Mouse (Mus musculus): Measurements from ENCODE around the gene Hyal3.

The Hyal3 gene

DNA sequence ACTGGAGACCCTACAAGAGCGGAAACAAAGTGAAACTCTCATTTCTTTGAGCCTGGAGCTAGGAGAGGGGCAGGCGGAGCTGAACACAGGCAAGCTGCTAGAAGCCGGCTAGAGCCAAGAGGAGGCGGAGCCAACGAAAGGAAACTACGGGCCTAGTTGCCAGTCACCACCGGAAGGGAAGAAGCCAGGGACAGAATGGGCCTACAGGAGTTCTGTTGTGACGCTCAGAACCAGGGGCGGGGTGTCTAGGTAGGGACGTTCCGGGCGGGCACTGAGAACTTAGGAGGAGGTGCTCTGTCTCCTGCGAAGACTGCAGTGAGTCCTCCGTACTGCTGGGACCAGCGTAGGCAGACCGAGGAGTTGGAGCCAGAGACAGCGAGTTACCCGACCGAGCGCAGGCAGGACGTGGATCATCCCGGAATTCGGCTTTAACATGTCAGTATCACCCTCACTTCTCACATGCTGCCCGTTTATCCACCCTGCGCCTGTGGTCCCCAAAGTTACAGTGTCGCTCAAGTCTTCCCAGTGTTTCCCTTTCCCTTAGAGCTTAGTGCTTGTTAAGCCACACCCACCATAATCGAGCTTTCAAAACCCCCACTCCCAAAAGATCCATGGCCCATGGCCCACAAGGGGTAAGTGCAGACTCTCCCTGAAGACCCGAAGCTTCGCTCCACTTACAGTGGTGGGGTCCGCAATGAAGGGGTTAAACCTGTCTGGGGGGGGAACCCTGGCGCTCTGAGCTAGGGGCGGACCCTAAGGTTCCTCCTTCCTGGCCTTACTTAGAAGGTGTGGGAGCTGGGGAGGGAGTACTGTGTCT, at the start of gene Hyal3:
Gene Hyal3, plus strand, starts transcription at position 318 of the 817 bp plus-strand sequence.
- in situ Hi-C loops (cut with MboI, MseI): no loop called here

- in situ Hi-C loops (cut with MboI, MseI): loop anchor here (10.0 kb wide), 1 partner anchor 249 kb away; the partner anchor contains the start of gene Mapkapk3
Observed at GRCm38 (mm10) chr9:107533791-107534407, 46.7 kb upstream of the Hyal3 start, which contains the start of gene Tmem115. Tmem115 (plus strand) TSS chr9:107533945.

GRCm38 (mm10) chr9:107534408-107535202, 46.0 kb upstream of the Hyal3 start:
- in situ Hi-C loops (cut with MboI, MseI): loop anchor here (5.0 to 10.0 kb wide), 2 partner anchors 250 to 1172 kb away; partner anchors contain the start of gene Mapkapk3

GRCm38 (mm10) chr9:107538231-107538630, 42.4 kb upstream of the Hyal3 start:
- in situ Hi-C loops (cut with MboI, MseI): loop anchor here (5.0 to 10.0 kb wide), 2 partner anchors 253 to 1176 kb away; partner anchors contain the start of gene Mapkapk3

GRCm38 (mm10) chr9:107538711-107539110, 41.9 kb upstream of the Hyal3 start:
- in situ Hi-C loops (cut with MboI, MseI): loop anchor here (5.0 to 10.0 kb wide), 2 partner anchors 254 to 1176 kb away; partner anchors contain the start of gene Mapkapk3

GRCm38 (mm10) chr9:107539940-107540339, 40.7 kb upstream of the Hyal3 start:
- in situ Hi-C loops (cut with MboI, MseI): loop anchor here (5.0 to 10.0 kb wide), 2 partner anchors 255 to 1178 kb away; partner anchors contain the start of gene Mapkapk3

DNA sequence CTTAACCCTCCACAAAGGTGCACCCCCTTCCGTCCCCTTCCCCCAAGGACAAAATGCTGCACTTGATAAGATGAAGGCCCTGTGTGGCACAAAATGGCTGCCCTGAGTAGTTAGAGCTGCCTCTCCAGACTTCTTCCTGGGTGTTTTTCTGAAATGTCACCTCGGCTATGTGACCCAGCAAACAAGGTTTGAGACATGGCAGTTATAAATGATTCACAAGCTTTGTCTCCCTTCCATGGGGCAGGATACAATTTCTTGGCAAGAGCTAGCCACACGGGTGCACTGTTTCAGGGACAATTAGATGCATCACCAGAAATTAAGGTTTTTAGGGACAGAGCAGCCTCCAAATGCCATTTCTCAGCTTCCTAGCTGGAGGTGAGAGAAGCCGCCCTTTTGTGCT, 40.2 kb upstream of the Hyal3 start:
- in situ Hi-C loops (cut with MboI, MseI): no loop called here

DNA sequence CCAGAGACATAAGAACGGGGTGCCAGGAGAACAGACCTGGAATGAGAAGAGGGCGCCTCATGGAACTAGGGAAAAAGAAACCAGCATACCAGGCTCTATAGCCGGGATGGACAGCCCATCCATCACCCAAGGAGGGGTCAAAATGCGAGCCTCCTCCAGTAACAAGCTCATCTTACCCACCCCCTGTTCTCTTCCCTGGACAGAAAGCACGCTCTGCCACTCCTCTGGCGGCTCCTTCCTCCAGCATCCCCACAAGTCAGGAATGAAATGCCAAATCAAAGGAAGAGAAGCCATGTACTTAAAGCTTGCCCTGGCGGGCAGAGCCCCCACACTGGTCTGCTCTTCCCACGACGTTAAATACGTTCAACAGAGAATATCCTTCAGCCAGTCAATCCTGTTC, 39.6 kb upstream of the Hyal3 start:
- in situ Hi-C loops (cut with MboI, MseI): no loop called here

GRCm38 (mm10) chr9:107541474-107542351, 38.9 kb upstream of the Hyal3 start, which contains the start of the genes Cyb561d2 and Nprl2:
Cyb561d2 (minus strand) TSS chr9:107542193.
Nprl2 (plus strand) TSS chr9:107542226.
- in situ Hi-C loops (cut with MboI, MseI): no loop called here

- in situ Hi-C loops (cut with MboI, MseI): no loop called here
Observed at GRCm38 (mm10) chr9:107542352-107542686, 38.3 kb upstream of the Hyal3 start.

DNA sequence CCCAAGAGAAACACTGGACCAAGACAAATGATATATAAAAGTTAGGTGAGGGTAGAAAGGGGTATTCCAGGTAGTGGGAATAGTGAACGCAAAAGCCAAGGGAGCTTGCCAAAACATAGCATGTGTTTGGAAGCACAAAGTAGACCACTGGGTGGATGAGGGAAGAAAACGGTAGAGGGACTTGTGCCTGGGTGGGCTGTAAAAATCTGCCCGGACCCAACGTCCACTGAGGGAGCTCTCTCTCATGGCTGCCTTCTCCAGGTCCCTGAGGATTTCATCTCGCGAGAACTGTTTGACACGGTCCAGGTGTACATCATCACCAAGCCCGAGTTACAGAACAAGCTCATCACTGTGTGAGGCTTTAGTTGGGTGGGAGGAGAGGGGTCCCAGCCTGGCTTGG, 37.9 kb upstream of the Hyal3 start:
- in situ Hi-C loops (cut with MboI, MseI): no loop called here

- in situ Hi-C loops (cut with MboI, MseI): no loop called here
Observed at GRCm38 (mm10) chr9:107543299-107543698, 37.3 kb upstream of the Hyal3 start.

GRCm38 (mm10) chr9:107544196-107544700, 36.4 kb upstream of the Hyal3 start:
- in situ Hi-C loops (cut with MboI, MseI): no loop called here

DNA sequence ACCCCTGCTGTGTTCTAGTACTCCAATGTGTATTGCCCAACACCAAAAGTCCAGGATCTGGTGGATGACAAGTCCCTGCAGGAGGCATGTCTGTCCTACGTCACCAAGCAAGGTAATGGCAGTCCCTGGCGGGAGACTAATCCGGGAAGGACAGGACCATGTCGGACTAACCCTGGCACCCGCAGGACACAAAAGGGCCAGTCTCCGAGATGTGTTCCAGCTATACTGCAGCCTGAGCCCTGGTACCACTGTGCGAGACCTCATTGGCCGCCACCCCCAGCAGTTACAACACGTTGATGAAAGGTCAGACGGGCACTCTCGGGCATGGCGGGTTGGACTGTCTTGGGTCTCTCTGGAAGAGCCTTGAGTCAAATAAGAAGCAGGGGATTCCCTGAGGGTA, 35.9 kb upstream of the Hyal3 start:
- in situ Hi-C loops (cut with MboI, MseI): no loop called here

GRCm38 (mm10) chr9:107545199-107545598, 35.4 kb upstream of the Hyal3 start:
- in situ Hi-C loops (cut with MboI, MseI): no loop called here

GRCm38 (mm10) chr9:107545602-107546001, 35.0 kb upstream of the Hyal3 start:
- in situ Hi-C loops (cut with MboI, MseI): no loop called here

- in situ Hi-C loops (cut with MboI, MseI): no loop called here
Observed at GRCm38 (mm10) chr9:107547026-107547425, 33.6 kb upstream of the Hyal3 start, which contains the start of gene Zmynd10. Zmynd10 (plus strand) TSS chr9:107547298.

- in situ Hi-C loops (cut with MboI, MseI): no loop called here
Observed at GRCm38 (mm10) chr9:107547957-107548356, 32.7 kb upstream of the Hyal3 start.

DNA sequence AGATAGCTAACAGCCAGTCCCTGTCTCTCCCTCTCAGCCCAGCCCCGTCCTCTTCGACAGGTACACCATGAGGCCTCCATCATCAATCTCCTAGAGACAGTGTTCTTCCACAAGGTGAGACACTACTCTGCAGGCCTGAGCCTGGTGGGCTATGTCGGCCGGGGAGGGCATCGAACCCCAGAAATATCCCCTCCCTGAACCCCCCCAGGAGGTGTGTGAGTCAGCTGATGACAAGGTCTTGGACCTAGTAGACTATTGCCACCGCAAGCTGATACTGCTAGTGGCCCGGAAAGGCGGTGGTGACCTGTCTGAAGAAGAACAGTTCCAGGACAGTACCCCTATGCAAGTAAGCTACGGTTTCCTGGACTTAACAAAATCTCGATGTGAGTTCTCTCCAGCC, 31.8 kb upstream of the Hyal3 start:
- in situ Hi-C loops (cut with MboI, MseI): no loop called here
